Mouse (Mus musculus): ENCODE results near the gene Map2k1.

Map2k1 gene

DNA sequence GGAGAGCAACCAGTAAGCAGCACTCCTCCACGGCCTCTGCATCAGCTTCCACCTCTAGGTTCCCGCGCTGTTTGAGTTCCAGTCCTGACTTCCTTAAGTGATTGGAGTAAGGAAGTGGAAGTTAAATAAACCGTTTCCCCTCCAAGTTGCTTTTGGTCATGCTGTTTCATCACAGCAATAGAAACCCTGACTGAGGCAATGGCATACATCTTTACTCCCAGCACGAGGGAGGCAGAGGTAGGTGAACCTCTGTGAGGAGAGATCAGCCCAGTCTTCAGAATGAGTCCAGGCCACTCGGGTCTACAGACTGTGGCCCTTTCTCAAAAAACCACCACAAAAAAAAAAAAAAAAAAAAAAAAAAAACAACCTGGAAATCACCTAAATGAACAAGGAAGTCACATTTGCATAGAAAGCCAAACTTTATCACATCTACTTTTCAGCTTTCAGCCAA is 11.0 kb downstream of the Map2k1 start:
- DNase-seq = no peak

DNA sequence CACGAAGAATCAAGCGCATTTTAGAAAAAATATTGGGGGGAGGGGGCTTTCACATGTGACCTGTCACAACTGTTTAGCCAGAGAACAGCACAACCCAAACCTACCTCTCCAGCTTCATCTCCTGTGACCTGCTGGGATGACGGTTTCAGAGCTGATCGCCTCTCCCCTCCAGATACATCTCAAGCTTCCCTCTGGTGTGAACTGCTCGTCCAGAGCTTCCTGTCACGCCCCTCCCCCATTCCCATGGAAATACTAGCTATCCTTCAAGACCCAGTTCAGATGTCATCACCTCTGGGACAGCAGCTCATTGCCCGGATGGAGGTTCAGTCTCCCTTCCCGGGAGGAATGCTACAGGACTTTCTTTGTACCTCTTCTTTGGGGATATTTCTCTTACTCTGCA is 12.8 kb downstream of the Map2k1 start:
- DNase-seq = peak; percentile 48

DNA sequence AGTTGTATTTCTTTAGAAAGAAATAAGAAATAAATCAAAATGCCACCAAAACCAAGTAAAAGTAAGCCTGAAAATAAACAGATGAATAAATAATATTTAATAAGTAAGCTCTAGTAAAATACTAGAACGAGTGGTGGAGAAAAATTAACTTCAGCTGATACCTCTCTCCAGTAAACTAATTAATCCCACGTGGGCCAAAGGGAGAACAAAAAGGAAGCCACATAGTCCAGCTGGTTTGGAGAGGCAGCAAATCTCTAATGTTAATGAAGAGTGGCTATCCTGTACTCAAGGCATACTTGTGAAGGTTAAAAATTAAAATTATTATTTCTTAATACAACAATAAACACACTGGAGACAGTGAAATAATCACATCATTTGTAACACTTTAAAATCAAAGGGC is 13.3 kb downstream of the Map2k1 start:
- no peak for DNase-seq

DNA sequence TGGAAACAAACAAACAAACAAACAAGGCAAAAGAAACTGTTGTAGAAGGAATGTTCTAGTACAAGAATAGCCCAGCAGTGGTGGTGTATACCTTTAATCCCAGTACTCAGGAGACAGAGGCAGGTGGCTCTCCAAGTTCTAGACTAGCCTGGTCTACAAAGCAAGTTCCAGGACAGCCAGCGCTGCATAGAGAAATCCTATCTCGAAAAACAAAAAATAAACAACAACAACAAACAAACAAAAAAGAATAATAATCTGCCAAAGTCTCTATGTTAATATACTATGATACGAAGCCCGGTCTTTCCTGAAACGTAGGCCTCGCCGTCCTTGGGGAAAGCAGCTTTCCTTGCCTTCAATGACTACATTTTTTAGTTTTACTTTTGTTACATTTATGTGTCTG is 17.4 kb downstream of the Map2k1 start:
- no peak for DNase-seq

DNA sequence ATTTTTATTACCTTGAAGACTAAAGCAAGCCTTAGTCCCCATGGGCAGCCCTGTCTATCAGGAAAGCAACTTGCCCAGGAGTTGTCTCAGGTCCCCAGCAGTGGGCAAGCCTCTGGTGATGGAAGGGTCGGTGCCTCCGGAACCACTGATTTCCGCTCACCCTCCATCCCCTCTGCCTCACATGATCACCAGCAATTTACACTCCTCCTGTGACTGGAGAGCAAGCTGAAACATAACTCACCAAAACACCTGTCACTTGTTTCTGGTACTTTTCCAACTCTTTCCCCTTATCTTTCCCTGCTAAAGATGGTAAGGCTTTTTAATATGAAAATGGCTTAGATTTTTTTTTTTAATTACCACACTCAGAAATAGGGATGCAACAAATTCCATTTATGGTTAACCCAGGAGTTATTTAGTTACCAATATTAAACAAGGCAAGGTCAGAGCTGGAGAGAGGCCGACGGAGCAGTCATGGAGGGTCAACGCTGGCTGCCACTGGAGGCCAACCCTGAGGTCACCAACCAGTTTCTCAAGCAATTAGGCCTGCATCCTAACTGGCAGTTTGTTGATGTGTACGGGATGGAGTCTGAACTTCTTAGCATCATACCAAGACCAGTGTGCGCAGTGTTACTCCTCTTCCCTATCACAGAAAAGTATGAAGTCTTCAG is 18.5 kb downstream of the Map2k1 start, which contains the start of gene Uchl4:
TSS of gene Uchl4 (plus strand) at position 434 of the 668 bp plus-strand sequence.
- peak; percentile 61 to 82 for DNase-seq

DNA sequence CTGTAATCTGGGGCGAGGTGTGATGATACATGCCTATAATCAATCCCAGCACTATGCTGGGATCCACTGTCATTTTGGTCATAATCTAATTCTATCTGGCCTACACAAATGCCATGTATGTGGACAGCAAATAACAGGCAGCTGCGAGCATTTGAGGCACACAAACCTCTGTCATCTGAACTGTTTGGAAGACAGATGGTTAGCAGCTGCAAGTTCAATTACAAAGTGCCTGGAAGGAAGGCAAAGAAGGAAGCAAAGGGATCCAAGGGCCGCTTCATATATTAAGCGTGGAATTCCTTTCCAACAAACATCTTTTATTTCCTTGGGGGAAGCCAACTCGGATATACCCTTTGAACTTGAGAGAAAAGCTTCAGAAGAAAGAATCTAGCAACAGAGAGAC is 19.8 kb downstream of the Map2k1 start:
- DNase-seq = no peak

GRCm38 (mm10) chr9:64232257-64232957 is 21.0 kb downstream of the Map2k1 start:
- peak; percentile 50 to 56 for DNase-seq

- DNase-seq = no peak
These were observed 21.8 kb downstream of the Map2k1 start for GRCm38 (mm10) chr9:64231674-64232073.

DNA sequence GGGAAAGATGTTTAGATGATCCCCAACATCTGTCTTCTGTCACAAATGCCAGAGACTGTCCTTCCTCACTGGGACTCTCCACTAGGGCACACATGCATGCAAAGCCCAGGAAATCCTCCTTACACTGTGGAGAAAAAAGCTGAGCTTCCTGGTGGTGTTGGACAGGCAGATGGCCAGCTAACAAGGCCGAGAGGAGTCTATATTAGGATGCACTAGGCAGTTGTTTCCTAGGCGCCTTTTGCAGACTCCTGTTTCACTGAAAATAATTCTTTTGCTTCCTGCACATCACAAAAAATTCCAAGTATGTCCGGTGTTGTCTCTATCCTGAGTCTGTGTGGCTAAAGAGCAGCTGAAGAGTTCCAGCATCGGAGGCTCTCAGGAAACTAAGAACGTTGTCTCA is 22.3 kb downstream of the Map2k1 start:
- peak; percentile 39 to 44 for DNase-seq

DNA sequence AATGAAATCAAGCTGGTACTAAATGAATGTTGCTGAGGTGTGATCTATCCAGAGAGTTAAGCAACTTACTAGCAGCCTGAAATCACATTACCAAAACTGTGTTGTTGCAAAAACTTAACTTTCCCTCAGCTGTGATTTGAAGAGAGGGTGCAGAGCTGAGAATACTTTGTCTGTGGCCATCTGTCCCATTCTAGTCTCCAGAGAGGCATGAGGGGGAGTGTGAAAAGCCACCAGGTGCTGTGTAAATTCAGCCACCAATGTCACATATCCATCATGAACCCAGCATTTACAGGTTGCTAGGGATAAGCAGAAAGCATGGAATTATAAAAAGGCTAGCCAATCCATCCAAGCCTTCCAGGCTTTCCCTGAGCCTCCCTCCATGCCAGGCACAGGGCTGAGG is 24.5 kb downstream of the Map2k1 start:
- DNase-seq = no peak

- no peak for DNase-seq
These were observed 25.7 kb downstream of the Map2k1 start for GRCm38 (mm10) chr9:64227736-64228135.

- DNase-seq = no peak
These were observed 27.6 kb downstream of the Map2k1 start for GRCm38 (mm10) chr9:64225805-64226204.

- no peak for DNase-seq
These were observed 31.3 kb downstream of the Map2k1 start for GRCm38 (mm10) chr9:64222098-64222497.

DNA sequence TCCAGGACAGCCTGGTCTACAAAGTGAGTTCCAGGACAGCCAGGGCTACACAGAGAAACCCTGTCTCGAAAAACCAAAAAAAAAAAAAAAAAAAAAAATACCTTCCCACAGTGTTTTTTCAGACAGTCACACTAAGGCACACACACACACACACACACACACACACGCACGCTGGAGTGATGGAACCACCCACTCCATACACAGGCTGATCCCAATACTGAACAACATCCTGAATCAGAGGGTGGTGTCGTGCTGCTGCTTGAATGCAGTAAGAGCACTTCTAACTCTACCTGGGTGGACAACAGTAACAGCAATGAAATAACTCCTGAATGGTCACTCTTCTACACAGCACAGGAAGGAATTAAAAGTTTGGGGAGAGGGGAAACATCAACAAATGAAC is 32.0 kb downstream of the Map2k1 start:
- DNase-seq = no peak

DNA sequence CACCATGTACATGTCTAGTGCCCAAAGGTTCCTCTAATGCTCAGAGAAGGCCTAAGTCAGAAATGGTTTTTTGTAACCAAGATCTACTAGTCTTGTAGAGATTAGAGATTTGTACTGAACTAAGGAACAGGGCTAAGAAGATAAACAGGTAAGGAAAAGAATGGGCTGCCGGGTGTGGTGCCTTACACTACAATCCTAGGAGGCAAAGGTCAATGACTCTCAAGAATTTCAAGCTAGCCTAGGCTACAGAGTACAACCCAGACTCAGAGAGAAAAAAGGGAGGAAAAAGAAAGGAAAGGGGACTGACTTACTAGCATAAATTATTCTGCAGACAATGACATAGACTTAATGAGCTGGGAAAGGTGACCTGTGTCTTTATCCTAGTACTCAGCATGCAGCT is 32.8 kb downstream of the Map2k1 start:
- no peak for DNase-seq

DNA sequence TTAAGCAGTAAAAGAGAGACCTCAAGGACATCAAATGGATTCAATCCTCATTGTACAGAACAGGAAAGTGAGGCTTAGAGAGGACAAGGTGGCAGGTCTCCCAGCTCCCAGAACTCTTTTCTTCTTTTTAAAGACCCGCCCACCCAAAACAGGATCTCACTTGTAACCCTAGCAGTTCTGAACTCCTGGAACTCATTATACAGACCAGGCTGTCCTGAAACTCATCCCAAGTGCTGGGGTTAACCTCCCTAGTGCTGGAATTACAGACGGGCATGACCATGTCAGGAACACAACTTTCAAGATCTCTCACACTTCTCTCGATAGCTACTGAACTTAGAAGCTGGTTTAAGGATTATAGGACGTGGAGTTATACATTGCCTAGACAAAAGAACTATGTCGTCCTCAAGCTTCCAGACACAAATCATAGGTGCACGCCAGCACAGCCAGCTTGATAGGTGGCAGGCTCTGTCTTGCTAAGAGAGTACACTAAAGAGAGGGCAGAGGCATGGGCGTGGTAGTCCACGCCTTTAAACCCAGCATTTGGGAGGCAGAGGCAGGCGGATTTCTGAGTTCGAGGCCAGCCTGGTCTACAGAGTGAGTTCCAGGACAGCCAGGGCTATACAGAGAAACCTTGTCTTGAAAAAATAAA is 33.5 kb downstream of the Map2k1 start:
- DNase-seq = no peak

GRCm38 (mm10) chr9:64219305-64219704 is 34.1 kb downstream of the Map2k1 start:
- no peak for DNase-seq

DNA sequence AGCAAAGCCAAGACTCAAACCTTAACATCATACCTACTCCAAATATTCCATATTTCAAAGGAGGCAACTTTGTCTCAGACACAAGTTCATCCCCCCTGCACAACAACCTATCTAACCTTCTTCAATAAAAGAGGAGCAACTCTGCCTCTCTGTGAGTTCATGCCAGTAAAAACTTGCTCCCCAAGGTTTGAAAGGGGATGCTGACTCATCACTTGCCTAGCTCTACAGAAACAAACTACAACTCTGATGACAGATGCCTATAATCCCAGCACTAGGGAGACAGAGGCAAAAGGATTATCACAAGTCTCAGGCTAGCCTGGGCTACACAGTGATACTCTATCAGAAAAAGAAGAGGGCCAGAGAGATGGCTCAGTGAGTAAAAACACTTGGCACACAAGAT is 35.5 kb downstream of the Map2k1 start:
- no peak for DNase-seq

GRCm38 (mm10) chr9:64216641-64217040 is 36.8 kb downstream of the Map2k1 start:
- no peak for DNase-seq

GRCm38 (mm10) chr9:64216090-64216489 is 37.3 kb downstream of the Map2k1 start:
- no peak for DNase-seq

GRCm38 (mm10) chr9:64214452-64214851 is 39.0 kb downstream of the Map2k1 start:
- no peak for DNase-seq

- peak; percentile 31 to 58 for DNase-seq
These were observed 45.8 kb downstream of the Map2k1 start for GRCm38 (mm10) chr9:64207509-64208084.

GRCm38 (mm10) chr9:64202866-64203265 is 50.6 kb downstream of the Map2k1 start:
- no peak for DNase-seq

- no peak for DNase-seq
These were observed 51.1 kb downstream of the Map2k1 start for GRCm38 (mm10) chr9:64202331-64202730.
